Comparison of ENCODE assay signal across 25 mouse cellular contexts in genomic region chr11:59243856-59244255, GRCm38 (mm10). TPM values are rescaled to one million over a fixed set of nuclear protein-coding genes. Genes with fewer than 3 reads are reported as not detected.
DNase-seq lines count a peak whose midpoint lies in the region; TF ChIP-seq lines count a peak whose summit lies in the region.
"Had no signal": no experiment of that assay in that cellular context is flagged by ENCODE, and none has a peak within 500 bp of the region (broad histone marks: within the 10 kb centered on the region; RNA-seq: fewer than 3 reads in every experiment).

No protein-coding gene starts in this region.

- peak; percentile 39 for DNase-seq in R1 (ENCODE audit: low read depth, low spot score)
- no peak for DNase-seq in kidney, adult 9 months
- no peak for DNase-seq in gastrocnemius, adult 8-10 months (ENCODE audit: low spot score in 2 of 2)
- no peak for DNase-seq in kidney, postnatal 36 days
- DNase-seq: adrenal gland, adult 8-10 months; adrenal gland, postnatal 14 days; adrenal gland, postnatal 36 days; cerebellum, adult 11-12 months; cerebellum, adult 2 months; cerebellum, adult 9-10 months; cerebellum, postnatal 10 days; cerebellum, postnatal 36 days; embryo, embryonic 11 days had no signal

- TF ChIP-seq POLR2A in ES-Bruce4 (IDR thresholded peaks at IDR 0.05; ENCODE audit: insufficient read depth, low read length): no peak

- H3K4me3 ChIP-seq in E14TG2a.4 (replicated peaks; ENCODE audit: low read length) (peak overlapping the region; percentile 39; the same call in 1 of the 2 replicates), ES-Bruce4 (ENCODE audit: low read depth, low read length) (no peak overlapping the region)
- H3K4me3 ChIP-seq: embryonic facial prominence, embryonic 13.5 days; embryonic facial prominence, embryonic 15.5 days; erythroblast, embryonic 14.5 days; forebrain, embryonic 10.5 days; forebrain, embryonic 12.5 days had no signal

- H3K9ac ChIP-seq in ES-Bruce4 (ENCODE audit: low read depth, poor library complexity, severe bottlenecking): no peak overlapping the region
- H3K9ac ChIP-seq: embryonic facial prominence, embryonic 13.5 days; embryonic facial prominence, embryonic 15.5 days; forebrain, embryonic 12.5 days had no signal

- H3K4me1 ChIP-seq in E14TG2a.4 (replicated peaks; ENCODE audit: low read depth, low read length) (peaks cover 47% of the 10 kb centered on the region), ES-Bruce4 (ENCODE audit: control insufficient read depth, insufficient read depth, low read length) (peaks cover 5% of the 10 kb centered on the region)

- H3K9me3 ChIP-seq in E14TG2a.4 (ENCODE audit: low read length) (peaks cover 2% of the 10 kb centered on the region; the same call in 1 of the 2 replicates), ES-Bruce4 (replicated peaks; ENCODE audit: control insufficient read depth, insufficient read depth, low read length, poor library complexity, severe bottlenecking) (no peaks in the 10 kb centered on the region)
- H3K9me3 ChIP-seq: embryonic facial prominence, embryonic 13.5 days; embryonic facial prominence, embryonic 15.5 days; forebrain, embryonic 10.5 days; forebrain, embryonic 12.5 days; G1E had no signal

- TF ChIP-seq CTCF in E14TG2a.4 (conservative IDR thresholded peaks at IDR 0.05; ENCODE audit: low read length): no peak
- no peak for TF ChIP-seq CTCF in ES-Bruce4 (IDR thresholded peaks at IDR 0.05; ENCODE audit: low read depth, low read length)

- no peak overlapping the region for H3K27ac ChIP-seq in ES-Bruce4 (ENCODE audit: insufficient read depth, low read length)
- H3K27ac ChIP-seq: embryonic facial prominence, embryonic 13.5 days; embryonic facial prominence, embryonic 15.5 days; forebrain, embryonic 10.5 days; forebrain, embryonic 12.5 days had no signal

- peaks cover 49% of the 10 kb centered on the region for H3K27me3 ChIP-seq in E14TG2a.4 (ENCODE audit: insufficient read depth, low read length)
- no peaks in the 10 kb centered on the region for H3K27me3 ChIP-seq in ES-Bruce4 (ENCODE audit: control insufficient read depth, insufficient read depth, low read length, poor library complexity, severe bottlenecking)

- TF ChIP-seq EP300 in ES-Bruce4 (IDR thresholded peaks at IDR 0.05; ENCODE audit: insufficient read depth, low read depth, low read length): peak; percentile 43; the same call in 1 of the 2 replicates

- no peaks in the 10 kb centered on the region for H3K36me3 ChIP-seq in E14TG2a.4 (ENCODE audit: insufficient read depth, low read length)
- H3K36me3 ChIP-seq in ES-Bruce4 (ENCODE audit: control insufficient read depth, insufficient read depth, low read length, poor library complexity, severe bottlenecking): no peaks in the 10 kb centered on the region
- H3K36me3 ChIP-seq: embryonic facial prominence, embryonic 13.5 days; embryonic facial prominence, embryonic 15.5 days; forebrain, embryonic 10.5 days; forebrain, embryonic 12.5 days; G1E had no signal

RNA-seq across cellular contexts. Expression of gene Arf1, which starts 15.8 kb away (rescaled TPM):
- polyA plus RNA-seq in ES-Bruce4 (2011; ENCODE audit: insufficient read depth, insufficient read length, low read depth, missing spikeins): 375 and 376 TPM in 2 replicates
- 100 to 1,000 TPM; 244 to 252 (median 245) TPM for total RNA-seq in gastrocnemius, adult 8-10 months (2022)

RNA-seq across cellular contexts. Expression of gene 2310033P09Rik, which starts 35.7 kb away (rescaled TPM):
- polyA plus RNA-seq in ES-Bruce4 (2011; ENCODE audit: insufficient read depth, insufficient read length, low read depth, missing spikeins): 14.3 and 15.3 TPM in 2 replicates
- 1 to 10 TPM; 1.9 to 3.1 (median 2.5) TPM for total RNA-seq in gastrocnemius, adult 8-10 months (2022)

RNA-seq across cellular contexts. Expression of gene Mrpl55, which starts 41.6 kb away (rescaled TPM):
- polyA plus RNA-seq in ES-Bruce4 (2011; ENCODE audit: insufficient read depth, insufficient read length, low read depth, missing spikeins): 41.7 and 48.2 TPM in 2 replicates
- 10 to 100 TPM; 51.9 to 58.6 (median 56.0) TPM for total RNA-seq in gastrocnemius, adult 8-10 months (2022)

RNA-seq across cellular contexts. Expression of gene Wnt3a, which starts 46.7 kb away (rescaled TPM):
- 0.36 and 0.64 TPM in 2 replicates for polyA plus RNA-seq in ES-Bruce4 (2011; ENCODE audit: insufficient read depth, insufficient read length, low read depth, missing spikeins)
- not detected for total RNA-seq in gastrocnemius, adult 8-10 months (2022)
- total RNA-seq: adrenal gland, adult 18-20 months; adrenal gland, adult 8-10 months; adrenal gland, postnatal 14 days; adrenal gland, postnatal 36 days; common myeloid progenitor, adult 5-6 weeks; G1E had no signal
- polyA plus RNA-seq: C2C12; cerebellum, adult 2 months; G1E; Patski had no signal

RNA-seq across cellular contexts. Expression of gene Guk1, which starts 51.8 kb away (rescaled TPM):
- 54.0 and 54.9 TPM in 2 replicates for polyA plus RNA-seq in ES-Bruce4 (2011; ENCODE audit: insufficient read depth, insufficient read length, low read depth, missing spikeins)
- total RNA-seq in gastrocnemius, adult 8-10 months (2022): 10 to 100 TPM; 36.2 to 43.1 (median 36.8) TPM
